Mouse (Mus musculus) olfactory bulb, adult 2 months (tissue): ENCODE results near the gene Ptpru.

Experiments used
- CTCF ChIP-seq: fragments of 200-500 bp; IDR thresholded peaks from 2 replicates; pipeline ENCODE4 v1.5.1; 2012; ENCODE audit warnings: low read depth, mild to moderate bottlenecking, low read length, moderate library complexity; ENCODE audit not compliant: insufficient read depth
- POLR2A ChIP-seq: fragments of 200-500 bp; IDR thresholded peaks from 2 replicates; pipeline ENCODE4 v1.6.1; 2012; ENCODE audit warnings: mild to moderate bottlenecking, low read depth, low read length, moderate library complexity; ENCODE audit not compliant: insufficient read depth

- no peak for TF ChIP-seq POLR2A
- TF ChIP-seq CTCF, result no peak
Observed at GRCm38 (mm10) chr4:131749802-131750201, 88.3 kb downstream of the Ptpru start.
